Mouse (Mus musculus) hindbrain, embryonic 15.5 days (tissue): ENCODE data around the gene Dapk1. TPM values are rescaled to one million over a fixed set of nuclear protein-coding genes. Genes with fewer than 3 reads are reported as not detected.

Source experiments
- ATAC-seq: fragments of 200-750 bp; cut with Nextera tagmentation; 2 replicates; pipeline ENCODE4 v1.8.0; 2017; ENCODE audit warnings: low read depth, moderate number of reproducible peaks, moderate TSS enrichment; ENCODE audit not compliant: low FRiP score
- H3K27ac ChIP-seq: fragments of 300-500 bp; sonication (generic); replicated peaks from 2 replicates; pipeline ENCODE4 v1.5.1; 2015; ENCODE audit warnings: mild to moderate bottlenecking, inconsistent platforms
- H3K27me3 ChIP-seq: fragments of 300-500 bp; sonication (generic); 2 replicates; pipeline ENCODE4 v1.6.1; 2015; ENCODE audit warnings: control low read depth, inconsistent platforms
- H3K36me3 ChIP-seq: fragments of 300-500 bp; sonication (generic); 2 replicates; pipeline ENCODE4 v1.6.1; 2015; ENCODE audit warnings: control low read depth, inconsistent platforms
- H3K4me1 ChIP-seq: fragments of 300-500 bp; sonication (generic); replicated peaks from 2 replicates; pipeline ENCODE4 v1.6.1; 2015; ENCODE audit warnings: control low read depth, inconsistent platforms
- H3K4me2 ChIP-seq: fragments of 300-500 bp; sonication (generic); 2 replicates; pipeline ENCODE4 v1.6.1; 2015; ENCODE audit warnings: moderate library complexity, mild to moderate bottlenecking, inconsistent platforms
- H3K4me3 ChIP-seq: fragments of 300-500 bp; sonication (generic); 2 replicates; pipeline ENCODE4 v1.5.1; 2015; ENCODE audit warnings: mild to moderate bottlenecking, inconsistent platforms
- H3K9ac ChIP-seq: fragments of 300-500 bp; sonication (generic); 2 replicates; pipeline ENCODE4 v1.6.1; 2015; ENCODE audit warnings: inconsistent platforms
- H3K9me3 ChIP-seq: fragments of 300-500 bp; sonication (generic); 2 replicates; pipeline ENCODE4 v1.6.1; 2016; ENCODE audit warnings: control low read depth, inconsistent platforms
- WGBS: fragments of 180-500 bp; shearing (Covaris S2); methylation state at CpG from one replicate; pipeline ENCODE4 v1.1.7; 2015; 5-methylcytosine and 5-hydroxymethylcytosine counted together
- polyA plus RNA-seq: library from polyadenylated mRNA; unstranded; fragments of >200 nt; fragmentation: Nextera tagmentation; extraction: Ambion mirVana; gene quantifications from 2 replicates; pipeline ENCODE4 v1.2.1, GENCODE M21; 2015

Dapk1 gene
- polyA plus RNA-seq, 1 experiment from 2014 or later, result 42.6 TPM

- no peak overlapping the region for H3K4me3 ChIP-seq
- no peak overlapping the region for H3K27ac ChIP-seq
- no peaks in the 10 kb centered on the region for H3K36me3 ChIP-seq
- no peaks in the 10 kb centered on the region for H3K4me1 ChIP-seq
- no peak overlapping the region for H3K4me2 ChIP-seq
- 78% methylated on average over 2 of the region's 2 CpGs for WGBS
- no peaks in the 10 kb centered on the region for H3K27me3 ChIP-seq
- no peaks in the 10 kb centered on the region for H3K9me3 ChIP-seq
- no peak for ATAC-seq
- H3K9ac ChIP-seq, result no peak overlapping the region
Measured at GRCm38 (mm10) chr13:60809690-60810089, 207.9 kb downstream of the Dapk1 start.

GRCm38 (mm10) chr13:60812768-60813167 lies 211.0 kb downstream of the Dapk1 start:
- Histone ChIP-seq H3K4me1 (no peaks in the 10 kb centered on the region), H3K9me3 (no peaks in the 10 kb centered on the region), H3K36me3 (no peaks in the 10 kb centered on the region), H3K27me3 (no peaks in the 10 kb centered on the region), H3K9ac (no peak overlapping the region), H3K4me3 (no peak overlapping the region), H3K4me2 (no peak overlapping the region), H3K27ac (no peak overlapping the region)
- ATAC-seq, result no peak
- whole genome bisulfite sequencing, result 90% methylated on average over 6 of the region's 6 CpGs

Other genes with a start within 250 kb of the Dapk1 start
- gene BC051665, start 184.4 kb downstream of the Dapk1 start, polyA plus RNA-seq, result not detected in 2 replicates
- gene Ctsll3, start 200.9 kb downstream of the Dapk1 start, polyA plus RNA-seq, result not detected in 2 replicates